Mouse (Mus musculus) heart, postnatal 10 days (tissue): ENCODE measurements around the gene Heg1. TPM values are rescaled to one million over a fixed set of nuclear protein-coding genes. Genes with fewer than 3 reads are reported as not detected.

ENCODE experiments used
- DNase-seq, 2 experiments: peaks; one replicate each; pipeline ENCODE4 v3.0.0; 2021
- intact Hi-C: fragments of 180-260 bp; cut with DNase I; formaldehyde crosslinking; loops from one replicate; pipeline ENCODE4 v1.15.1; 2025
- total RNA-seq, 2 experiments: library from RNA; stranded (reverse); gene quantifications; 2 replicates each; pipeline ENCODE4 v1.2.3; 2021

Gene Heg1
- total RNA-seq: 100 to 1,000 TPM; 234 to 263 TPM

DNA sequence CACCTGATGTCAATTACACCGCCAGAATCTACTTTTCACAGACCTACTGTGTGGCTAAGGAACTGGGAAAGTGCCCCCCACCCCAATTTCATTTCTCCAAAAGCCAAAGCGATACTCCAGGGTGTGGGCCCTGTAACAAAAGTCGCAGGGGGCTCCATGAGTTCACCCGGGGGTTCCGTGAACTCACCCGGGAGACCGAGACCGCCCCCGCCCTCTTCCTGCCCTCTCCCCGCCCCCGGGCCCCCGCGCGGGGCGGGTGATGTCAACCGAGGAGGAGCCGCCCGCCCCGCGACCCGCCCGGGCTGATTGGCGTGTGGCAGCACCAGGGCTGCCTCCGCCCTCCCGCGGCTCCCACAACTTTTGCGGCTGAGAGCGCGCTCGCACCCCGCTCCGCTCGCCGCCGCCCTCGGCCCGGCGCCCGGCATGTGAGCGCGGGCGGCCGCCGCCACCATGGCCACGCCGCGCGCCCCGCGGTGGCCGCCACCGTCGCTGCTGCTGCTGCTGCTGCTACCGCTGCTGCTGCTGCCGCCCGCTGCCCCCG lies at the start of gene Heg1:
Gene Heg1, plus strand, starts transcription at position 209 of the 541 bp plus-strand sequence.
- intact Hi-C loops: loop anchor here (2.0 kb wide), 2 partner anchors 29 to 103 kb away; no protein-coding TSS in a partner anchor
- DNase-seq: peak; percentile 88 to 91

DNA sequence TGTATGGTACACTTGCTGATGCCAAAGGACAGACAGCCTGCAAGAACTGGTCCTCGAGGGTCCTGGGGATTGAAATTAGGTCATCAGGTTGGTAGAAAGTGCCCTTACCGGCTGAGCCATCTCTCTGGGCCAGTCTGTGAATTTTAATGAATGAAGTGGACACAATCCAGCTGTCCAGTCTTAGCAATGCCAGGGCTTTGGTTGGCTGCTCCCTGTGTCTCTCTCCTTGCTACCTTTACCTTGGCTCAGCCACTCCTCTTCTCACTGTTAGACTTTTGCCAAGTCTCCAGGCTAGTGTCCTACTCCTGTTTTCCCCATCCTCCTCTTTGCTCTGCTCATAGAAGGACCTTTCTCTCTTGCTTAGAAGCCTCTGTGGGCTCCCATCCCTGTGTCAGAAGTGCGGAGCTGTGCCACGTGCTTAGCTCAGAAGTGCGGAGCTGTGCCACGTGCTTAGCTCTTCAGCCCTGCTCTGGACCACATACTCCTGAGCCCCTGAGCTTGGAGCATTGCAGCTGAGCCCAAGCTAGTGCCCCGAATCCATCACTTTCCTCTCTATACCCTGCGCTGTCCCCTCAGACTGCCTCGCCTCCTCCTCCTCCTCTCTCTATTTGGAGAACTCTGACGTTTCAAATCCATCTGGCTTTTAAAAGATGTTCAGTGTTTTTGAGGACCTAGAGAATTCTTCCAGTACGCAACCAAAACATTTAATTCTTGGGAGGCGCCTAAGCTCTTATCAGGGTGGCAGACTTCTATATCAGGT lies 48.2 kb upstream of the Heg1 start:
- intact Hi-C loops: no loop called here
- no peak for DNase-seq

DNA sequence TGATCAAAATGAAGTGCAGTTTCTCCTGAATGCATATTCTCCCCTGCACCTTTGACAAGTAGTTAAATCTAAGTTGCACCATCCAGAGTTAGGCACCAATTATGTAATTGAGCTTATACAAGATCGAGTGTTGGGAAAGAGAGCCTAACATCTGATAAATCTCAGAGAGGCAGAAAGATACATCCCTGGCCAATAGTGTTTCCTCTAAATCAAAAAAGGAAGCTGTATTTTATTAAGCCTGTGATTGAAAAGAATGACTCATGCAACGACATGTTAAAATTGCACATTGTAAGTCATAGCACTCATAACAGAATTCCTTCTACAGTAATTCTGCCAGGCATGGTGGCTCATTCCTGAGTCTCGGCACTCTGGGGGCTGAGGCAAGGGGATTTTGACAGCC lies 42.4 kb upstream of the Heg1 start:
- no peak for DNase-seq
- intact Hi-C loops: no loop called here

DNA sequence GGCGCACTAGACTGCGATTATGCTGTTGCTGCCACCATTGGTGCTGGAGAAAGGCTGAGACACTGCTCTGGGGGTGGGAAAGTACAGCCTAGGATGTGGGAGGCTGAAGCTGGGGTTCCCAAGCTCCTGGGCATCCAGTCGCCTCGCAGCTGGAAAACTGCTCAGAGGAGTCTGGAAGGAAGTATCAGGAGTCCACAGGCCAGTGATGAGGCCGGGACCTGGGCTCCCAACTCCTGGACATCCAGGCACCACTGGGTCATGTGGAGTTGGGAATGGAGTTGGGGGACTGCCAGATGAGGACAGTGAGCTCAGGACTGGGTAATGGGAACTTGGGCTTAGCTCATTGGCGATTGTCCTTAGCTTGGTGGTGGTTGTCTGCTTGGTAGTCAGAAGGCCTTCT lies 31.1 kb upstream of the Heg1 start:
- DNase-seq: no peak
- intact Hi-C loops: no loop called here

DNA sequence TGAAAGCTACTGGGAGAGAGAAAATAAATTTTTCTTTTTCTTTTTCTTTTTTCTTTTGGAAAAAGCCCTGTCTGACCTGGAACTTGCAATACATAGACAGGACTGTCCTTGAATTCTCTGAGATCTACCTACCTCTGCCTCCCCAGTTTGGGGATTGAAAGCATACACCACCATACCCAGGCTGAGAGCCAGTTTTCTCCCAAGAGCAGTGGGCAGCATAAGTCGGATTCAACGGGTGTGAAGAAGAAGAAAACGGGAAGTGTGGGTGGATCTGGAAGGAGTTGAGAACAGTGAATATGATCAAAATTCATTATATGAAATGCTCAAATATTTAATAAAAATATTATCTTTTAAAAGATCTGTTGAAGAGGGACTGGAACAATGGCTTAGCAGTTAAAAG lies 28.7 kb upstream of the Heg1 start:
- no peak for DNase-seq
- intact Hi-C loops: no loop called here

DNA sequence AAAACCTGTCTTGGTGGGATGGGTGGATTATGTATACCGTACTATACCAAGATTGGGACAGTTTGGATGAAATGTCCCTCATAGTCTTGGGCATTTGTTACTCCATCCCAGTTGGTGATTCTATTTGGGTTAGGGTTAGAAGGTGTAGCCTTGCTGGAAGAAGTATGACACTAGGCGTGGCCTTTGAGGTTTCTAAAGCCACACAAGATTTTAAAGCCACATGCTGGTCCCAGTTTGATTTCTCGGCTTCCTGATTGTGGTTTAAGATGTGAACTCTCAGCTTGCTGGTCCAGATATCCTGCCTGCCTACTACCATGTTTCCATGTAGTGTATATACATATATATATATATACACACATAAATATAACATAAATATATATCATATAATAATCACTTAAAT lies 27.0 kb upstream of the Heg1 start:
- intact Hi-C loops: no loop called here
- no peak for DNase-seq

DNA sequence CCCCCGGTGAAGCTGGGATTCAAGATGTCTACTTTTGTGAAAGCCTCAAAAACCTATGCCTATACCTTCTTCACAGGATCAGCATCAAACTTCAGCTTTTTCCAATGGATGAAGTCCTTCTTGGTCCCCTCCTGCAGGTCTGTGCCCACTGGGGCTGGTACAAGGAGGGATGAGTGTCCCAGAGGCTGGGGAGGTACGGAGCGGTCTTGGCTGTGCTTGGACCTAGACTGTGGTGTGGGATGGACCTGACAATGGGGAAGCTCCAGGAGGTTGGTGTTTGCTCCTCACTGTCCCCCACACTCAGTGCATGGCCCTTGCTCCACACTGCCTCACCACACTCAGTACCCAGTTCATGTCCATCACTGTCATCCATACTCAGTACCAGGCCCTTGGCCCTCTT lies 26.0 kb upstream of the Heg1 start:
- intact Hi-C loops: no loop called here
- no peak for DNase-seq

DNA sequence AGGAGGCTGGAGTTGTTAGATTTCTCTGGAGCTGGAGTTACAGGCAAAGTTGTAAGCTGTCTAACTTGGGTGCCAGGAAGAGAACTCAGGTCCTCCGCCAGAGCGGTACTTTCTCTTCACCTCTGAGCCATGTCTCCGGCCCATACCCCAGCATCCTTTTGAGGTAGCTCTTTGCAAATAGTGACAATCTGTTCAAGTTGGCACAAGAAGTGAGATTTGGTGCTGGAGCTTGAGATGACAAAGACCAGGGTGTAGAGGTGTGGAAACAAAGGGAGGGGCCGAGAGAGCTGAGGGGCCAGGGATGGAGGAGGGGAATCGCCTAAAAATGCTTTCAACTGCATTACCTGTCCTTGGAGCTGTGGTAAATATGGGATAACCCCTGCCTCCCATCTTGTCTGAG lies 24.6 kb upstream of the Heg1 start:
- DNase-seq: no peak
- intact Hi-C loops: no loop called here

DNA sequence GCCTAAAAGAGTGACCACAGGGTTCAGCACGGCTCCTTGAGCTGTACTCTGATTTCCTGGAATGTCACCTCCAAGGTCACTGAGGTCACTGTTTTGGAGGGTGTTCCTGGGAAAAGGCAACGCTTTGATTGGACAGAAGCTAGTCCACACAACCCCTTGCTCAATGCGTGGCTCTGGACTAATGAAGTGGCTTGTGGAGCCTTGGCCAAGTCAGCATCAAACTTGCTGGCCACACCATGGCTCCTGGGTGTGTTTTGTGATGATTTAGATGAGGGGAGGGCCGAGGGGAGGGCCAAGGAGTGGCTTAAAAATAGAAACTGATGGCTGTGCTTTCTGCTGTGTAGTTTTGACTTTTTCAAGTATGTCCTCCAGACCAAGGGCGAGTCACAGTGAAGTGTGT lies 24.0 kb upstream of the Heg1 start:
- DNase-seq: peak; percentile 54 to 61
- intact Hi-C loops: no loop called here

DNA sequence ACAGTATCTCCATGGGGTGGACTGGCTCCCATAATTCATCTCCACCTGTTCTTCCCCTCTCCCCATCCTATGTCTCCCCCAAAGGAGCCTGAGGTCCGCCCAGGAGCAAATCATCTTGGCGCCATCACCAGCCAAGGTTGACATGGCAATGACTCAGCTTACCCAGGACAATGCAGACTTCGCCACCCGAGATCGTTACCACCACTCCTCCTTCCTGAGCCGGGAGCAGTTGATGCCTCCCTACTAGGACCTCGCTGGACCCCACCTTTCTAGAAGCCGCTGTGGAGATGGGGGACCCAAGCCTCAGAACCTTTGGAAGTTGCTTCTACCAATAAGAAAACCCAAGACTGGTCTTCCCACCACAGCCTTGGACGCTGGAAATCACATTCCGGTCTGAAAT lies 21.3 kb upstream of the Heg1 start:
- intact Hi-C loops: no loop called here
- no peak for DNase-seq

DNA sequence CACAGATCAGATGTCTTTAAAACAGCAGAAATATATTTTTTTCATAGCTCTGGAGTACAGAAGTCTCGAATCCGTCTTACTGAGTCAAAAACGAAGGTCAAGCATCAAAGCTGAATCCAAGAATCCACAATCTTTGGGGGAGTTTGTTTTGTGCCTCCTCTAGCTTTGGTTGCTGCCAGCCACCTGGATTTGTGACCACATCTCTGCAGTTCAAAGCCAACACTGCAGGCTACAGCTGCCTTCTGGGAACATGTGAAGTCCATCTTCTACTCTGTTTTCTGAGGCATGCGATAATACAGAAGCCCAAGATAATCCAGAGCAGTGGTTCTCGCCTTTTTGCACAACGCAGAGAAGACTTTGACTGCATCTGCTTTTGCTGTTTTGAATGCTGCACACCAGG lies 17.9 kb upstream of the Heg1 start:
- intact Hi-C loops: no loop called here
- DNase-seq: no peak

DNA sequence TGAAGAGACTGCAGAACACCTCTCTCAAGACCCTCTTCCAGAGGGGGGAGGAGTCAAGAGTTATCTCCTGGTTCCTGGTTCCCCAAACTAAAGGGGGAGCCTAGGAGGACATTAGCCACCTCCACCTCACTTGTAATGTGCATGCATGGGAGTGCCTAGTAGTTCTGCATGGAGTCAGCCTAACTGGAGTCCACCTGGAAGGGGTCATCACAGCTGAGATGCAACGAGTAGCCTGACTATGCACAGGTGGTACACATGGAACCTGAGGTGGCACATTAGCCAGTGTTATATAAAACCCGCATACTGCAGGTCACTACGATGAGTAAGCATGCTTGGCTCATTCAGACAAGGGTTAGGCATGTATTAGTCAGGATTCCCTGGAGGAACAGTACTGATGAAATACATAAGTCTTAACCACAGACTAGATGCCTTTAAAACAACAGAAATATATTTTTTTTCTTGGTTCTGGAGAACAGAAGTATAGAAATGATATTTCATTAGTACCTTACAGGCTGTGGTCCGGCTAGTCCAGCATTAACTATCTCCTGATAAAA lies 17.1 kb upstream of the Heg1 start:
- intact Hi-C loops: no loop called here
- no peak for DNase-seq

DNA sequence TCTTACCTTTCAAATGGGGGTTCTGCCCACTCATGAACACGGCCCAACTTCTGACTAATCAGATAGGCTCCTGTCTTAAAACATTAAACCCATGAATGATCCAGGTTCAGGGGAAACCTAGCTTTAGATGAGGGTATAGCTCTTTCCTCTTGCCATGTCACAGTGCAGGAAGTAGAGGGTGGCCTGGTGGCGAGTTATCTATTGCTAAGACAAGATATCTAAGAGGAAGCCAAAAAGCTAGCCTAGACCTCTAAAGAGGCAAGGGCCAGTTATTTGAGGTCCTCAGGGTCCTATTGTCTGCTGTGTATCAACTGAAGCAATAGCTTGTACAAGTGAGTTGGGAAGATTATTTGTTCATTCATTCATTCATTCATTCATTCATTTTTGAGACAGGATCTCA lies 15.7 kb upstream of the Heg1 start:
- intact Hi-C loops: no loop called here
- no peak for DNase-seq

DNA sequence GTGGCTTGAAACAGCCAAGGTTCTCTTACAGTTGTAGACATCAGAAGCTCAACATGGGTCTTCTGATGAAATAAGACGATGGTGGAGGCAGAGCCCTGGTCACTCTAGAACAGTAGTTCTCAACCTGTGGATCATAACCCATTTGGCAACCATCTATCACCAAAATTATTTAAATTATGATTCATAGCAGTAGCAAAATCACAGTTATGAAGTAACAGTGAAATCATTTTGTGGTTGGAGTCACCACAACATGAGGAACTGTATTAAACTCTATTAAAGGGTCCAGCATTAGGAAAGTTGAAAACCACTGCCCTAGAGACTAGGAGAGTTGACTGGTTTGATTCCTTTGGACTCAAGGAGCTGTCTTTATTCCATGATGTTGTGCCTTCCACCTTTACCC lies 15.1 kb upstream of the Heg1 start:
- DNase-seq: no peak
- intact Hi-C loops: no loop called here

DNA sequence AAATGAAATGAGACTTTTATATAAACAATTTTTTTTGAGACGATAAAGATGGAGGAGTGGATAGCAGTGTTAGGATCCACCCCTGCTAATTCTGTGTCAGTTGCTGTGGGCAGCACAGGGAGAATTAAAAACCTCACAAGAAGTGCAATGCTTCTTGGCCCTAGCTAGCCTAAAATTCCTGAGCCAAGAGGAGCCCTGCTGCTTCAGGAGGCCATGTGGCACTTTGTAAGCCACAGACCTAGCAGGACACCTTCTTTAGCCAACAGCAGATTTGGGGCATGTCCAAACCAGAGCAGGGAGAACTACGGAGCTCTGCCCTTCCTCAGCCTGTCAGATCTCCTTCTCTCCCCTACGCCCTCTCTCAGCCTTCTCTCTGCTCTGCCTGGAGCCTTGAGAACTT lies 13.8 kb upstream of the Heg1 start:
- DNase-seq: peak in 1 of 2 experiments; percentile 61
- intact Hi-C loops: no loop called here

DNA sequence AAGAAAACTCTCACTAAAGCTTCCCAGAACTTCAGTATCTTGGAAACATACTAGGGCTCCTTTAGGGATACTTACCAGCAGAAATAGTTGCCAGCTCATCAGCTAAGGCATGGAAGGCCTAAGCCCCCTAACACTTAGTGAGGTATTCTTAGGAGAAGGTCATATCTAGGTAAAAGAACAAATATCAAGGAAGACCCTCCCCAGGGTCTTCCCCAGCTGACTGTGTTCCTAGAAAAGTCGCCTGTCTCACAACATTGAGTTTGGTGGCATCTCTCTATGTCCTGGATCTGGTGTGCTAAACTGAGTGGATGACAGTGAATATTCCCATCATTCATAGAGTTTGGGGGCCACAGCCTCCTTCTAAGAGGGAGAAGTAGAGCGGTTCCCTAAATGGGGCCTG lies 13.2 kb upstream of the Heg1 start:
- DNase-seq: no peak
- intact Hi-C loops: no loop called here

DNA sequence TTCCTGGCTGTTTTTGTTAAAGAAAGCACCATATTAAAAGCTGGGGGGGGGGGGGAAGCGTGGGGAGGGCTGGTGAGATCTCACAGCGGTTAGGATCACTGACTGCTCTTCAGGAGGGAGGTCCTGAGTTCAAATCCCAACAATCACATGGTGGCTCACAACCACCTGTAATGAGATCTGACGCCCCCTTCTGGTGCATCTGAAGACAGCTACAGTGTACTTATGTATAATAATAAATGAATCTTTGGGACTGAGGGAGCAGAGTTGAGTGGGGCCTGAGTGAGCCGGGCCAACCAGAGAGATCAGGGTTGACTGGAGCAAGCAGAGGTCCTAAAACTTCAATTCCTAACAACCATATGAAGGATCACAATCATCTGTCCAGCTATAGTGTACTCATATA lies 12.0 kb upstream of the Heg1 start:
- intact Hi-C loops: no loop called here
- no peak for DNase-seq

DNA sequence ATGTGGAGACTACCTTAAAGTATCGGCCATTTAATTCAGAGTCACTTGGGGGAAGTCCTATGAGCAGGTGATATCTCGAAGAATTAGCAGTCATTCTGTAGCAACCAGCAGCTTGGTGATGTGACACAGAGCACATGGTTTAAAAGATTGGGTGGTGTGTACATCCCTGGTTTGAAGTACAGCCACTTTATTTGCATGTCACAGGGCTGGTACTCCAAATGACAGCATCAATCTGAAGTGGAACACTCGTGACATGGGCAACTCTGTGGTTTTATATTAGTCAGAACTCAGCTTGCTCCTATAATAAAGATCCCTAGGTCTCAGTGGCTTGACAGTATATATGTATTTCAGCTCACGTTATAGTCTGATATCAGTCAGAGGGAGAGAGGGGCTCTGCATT lies 11.5 kb upstream of the Heg1 start:
- intact Hi-C loops: no loop called here
- no peak for DNase-seq

DNA sequence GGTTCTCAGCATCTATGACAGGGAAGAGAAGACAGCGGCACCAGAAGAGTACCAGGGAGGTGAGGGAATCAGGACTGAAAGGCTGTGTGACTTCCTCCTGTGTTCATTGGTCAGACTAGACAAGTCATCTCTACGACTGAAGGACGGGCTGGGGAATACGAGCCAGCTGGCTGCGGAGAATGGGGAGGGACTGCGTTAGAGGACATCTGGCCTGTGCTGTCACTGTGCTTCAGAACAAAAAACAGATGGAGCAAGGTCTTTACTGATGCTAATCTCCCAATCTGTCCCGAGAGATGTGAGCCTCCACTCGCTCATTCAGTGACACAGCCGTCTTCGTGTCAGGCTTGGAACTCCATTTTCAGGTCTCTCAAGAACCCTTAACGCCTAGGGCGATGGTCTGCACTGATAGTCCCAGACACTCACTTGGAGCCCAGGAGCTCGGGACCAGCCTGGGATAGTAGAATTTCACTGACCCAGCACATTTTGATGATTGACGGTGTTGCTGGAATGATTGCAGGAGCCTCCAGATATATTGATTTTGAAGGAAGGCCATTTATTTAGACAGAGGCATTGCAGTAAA lies 10.6 kb upstream of the Heg1 start:
- DNase-seq: peak; percentile 67 to 71
- intact Hi-C loops: no loop called here

DNA sequence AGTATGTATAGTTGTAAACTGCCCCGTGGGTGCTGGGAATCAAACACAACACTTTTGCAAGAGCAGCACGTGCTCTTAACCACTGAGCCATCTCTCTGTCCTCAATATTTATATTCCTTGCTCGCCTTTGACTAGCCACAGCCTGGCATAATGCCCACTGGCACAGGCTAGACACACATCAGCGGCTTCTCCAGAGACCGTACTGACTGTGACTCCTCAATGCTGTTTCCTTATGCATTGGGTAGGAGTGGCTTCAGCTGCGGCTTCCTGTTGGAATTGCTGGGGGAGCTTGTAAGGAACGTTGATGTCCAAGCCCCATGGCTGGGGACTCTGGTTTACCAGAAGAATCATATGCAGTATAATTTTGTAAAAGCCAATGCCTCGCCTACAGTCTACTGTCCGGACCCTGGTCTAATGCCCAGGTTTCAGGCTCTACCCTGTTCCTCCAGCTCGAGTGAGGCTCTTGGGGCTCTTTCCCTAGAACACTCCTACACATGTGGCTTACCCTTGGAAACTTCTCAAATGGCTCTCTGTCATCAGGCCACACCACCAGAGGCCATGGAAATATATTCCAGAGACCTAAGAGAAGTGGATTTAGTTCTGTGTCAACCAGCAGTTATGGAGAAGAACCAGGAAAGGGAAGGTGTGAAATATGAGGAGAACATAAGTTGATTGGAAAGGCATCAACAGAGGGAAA lies 8.9 kb upstream of the Heg1 start:
- no peak for DNase-seq
- intact Hi-C loops: no loop called here

DNA sequence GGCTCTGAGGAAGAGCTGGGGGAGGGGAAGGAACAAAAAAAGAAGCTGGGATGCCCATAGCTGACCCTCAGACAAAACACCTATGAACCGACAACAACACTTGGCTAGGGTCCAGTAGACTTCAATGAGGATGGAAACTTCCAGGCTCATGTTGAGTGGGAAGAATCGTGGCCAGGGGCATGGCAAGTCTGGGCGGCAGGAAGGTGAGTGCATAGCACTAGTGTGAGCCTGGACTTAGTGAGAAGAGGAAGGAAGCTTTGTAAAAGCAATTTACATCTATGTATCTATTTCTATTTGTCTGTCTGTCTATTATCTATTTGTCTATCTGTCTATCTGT lies 8.4 kb upstream of the Heg1 start:
- intact Hi-C loops: loop anchor here (2.0 kb wide), 1 partner anchor 115 kb away; no protein-coding TSS in a partner anchor
- peak in 1 of 2 experiments; percentile 40 for DNase-seq
